Mouse (Mus musculus): ENCODE measurements at regions not wholly inside any gene's neighbourhood (a gene's known extent, or its start where the extent isn't known, plus 50 kb on each side); places are given as distances from the start of the nearest gene placed in this dataset.
A peak's percentile ranks its signal among the peaks of the same experiment; 100 is the strongest.

GRCm38 (mm10) chr1:10898806-10899205 lies 515.1 kb upstream of the A830018L16Rik start:
- ATAC-seq = no peak
- Histone ChIP-seq H3K4me1 (ENCODE audit: insufficient read depth, low read depth, low read length) (no peaks in the 10 kb centered on the region), H3K4me2 (replicated peaks; ENCODE audit: low read depth, low read length) (no peak overlapping the region), H3K4me3 (ENCODE audit: low read depth, low read length) (no peak overlapping the region), H3K9me3 (ENCODE audit: low read length) (no peaks in the 10 kb centered on the region), H3K27me3 (replicated peaks; ENCODE audit: insufficient read depth, low read length) (no peaks in the 10 kb centered on the region), H3K9ac (replicated peaks; ENCODE audit: low read depth) (no peak overlapping the region), H3K27ac (ENCODE audit: low read length) (no peak overlapping the region), H3K36me3 (ENCODE audit: insufficient read depth, low read length) (no peaks in the 10 kb centered on the region)
- TF ChIP-seq CTCF (IDR thresholded peaks at IDR 0.05) = no peak
- TF ChIP-seq EP300 (IDR thresholded peaks at IDR 0.05) = no peak
- 55% methylated on average over 2 of the region's 2 CpGs for WGBS
- DNase-seq (ENCODE audit: low spot score) = no peak

- ATAC-seq (no peak), DNase-seq (ENCODE audit: low spot score) (no peak)
- TF ChIP-seq CTCF (IDR thresholded peaks at IDR 0.05) (no peak), EP300 (IDR thresholded peaks at IDR 0.05) (no peak)
- no peak overlapping the region for H3K27ac ChIP-seq (ENCODE audit: low read length)
- no peak overlapping the region for H3K4me3 ChIP-seq (ENCODE audit: low read depth, low read length)
- no peak overlapping the region for H3K4me2 ChIP-seq (replicated peaks; ENCODE audit: low read depth, low read length)
- no peaks in the 10 kb centered on the region for H3K27me3 ChIP-seq (replicated peaks; ENCODE audit: insufficient read depth, low read length)
- no peaks in the 10 kb centered on the region for H3K36me3 ChIP-seq (ENCODE audit: insufficient read depth, low read length)
- H3K9me3 ChIP-seq (ENCODE audit: low read length) = no peaks in the 10 kb centered on the region
- WGBS = 11% methylated on average over 1 of the region's 1 CpGs
- no peak overlapping the region for H3K9ac ChIP-seq (replicated peaks; ENCODE audit: low read depth)
- no peaks in the 10 kb centered on the region for H3K4me1 ChIP-seq (ENCODE audit: insufficient read depth, low read depth, low read length)
Measured at GRCm38 (mm10) chr1:10902721-10903120, 511.2 kb upstream of the A830018L16Rik start.

- H3K4me2 ChIP-seq (replicated peaks; ENCODE audit: low read depth, low read length) = no peak overlapping the region
- H3K9me3 ChIP-seq (ENCODE audit: low read length) = no peaks in the 10 kb centered on the region
- ATAC-seq (no peak), DNase-seq (ENCODE audit: low spot score) (no peak)
- H3K27ac ChIP-seq (ENCODE audit: low read length) = no peak overlapping the region
- whole genome bisulfite sequencing = 94% methylated on average over 3 of the region's 3 CpGs
- H3K36me3 ChIP-seq (ENCODE audit: insufficient read depth, low read length) = no peaks in the 10 kb centered on the region
- no peak overlapping the region for H3K9ac ChIP-seq (replicated peaks; ENCODE audit: low read depth)
- TF ChIP-seq EP300 (IDR thresholded peaks at IDR 0.05) (no peak), CTCF (IDR thresholded peaks at IDR 0.05) (no peak)
- no peaks in the 10 kb centered on the region for H3K4me1 ChIP-seq (ENCODE audit: insufficient read depth, low read depth, low read length)
- no peaks in the 10 kb centered on the region for H3K27me3 ChIP-seq (replicated peaks; ENCODE audit: insufficient read depth, low read length)
- H3K4me3 ChIP-seq (ENCODE audit: low read depth, low read length) = no peak overlapping the region
Measured at GRCm38 (mm10) chr1:10919958-10920357, 493.9 kb upstream of the A830018L16Rik start.

GRCm38 (mm10) chr1:10932378-10933077 lies 481.4 kb upstream of the A830018L16Rik start:
- DNase-seq (ENCODE audit: low spot score) = peak; percentile 42
- peak; percentile 70; the same call in 1 of the 2 replicates for ATAC-seq

GRCm38 (mm10) chr1:10933206-10933605 lies 480.7 kb upstream of the A830018L16Rik start:
- no peaks in the 10 kb centered on the region for H3K9me3 ChIP-seq (ENCODE audit: low read length)
- 0 out of 2 replicates have a peak overlapping the region, but pooled peaks have one; percentile 48 for H3K27ac ChIP-seq (ENCODE audit: low read length)
- ATAC-seq (peak; percentile 89), DNase-seq (ENCODE audit: low spot score) (peak; percentile 54)
- H3K9ac ChIP-seq (replicated peaks; ENCODE audit: low read depth) = no peak overlapping the region
- no peaks in the 10 kb centered on the region for H3K36me3 ChIP-seq (ENCODE audit: insufficient read depth, low read length)
- H3K27me3 ChIP-seq (replicated peaks; ENCODE audit: insufficient read depth, low read length) = no peaks in the 10 kb centered on the region
- H3K4me3 ChIP-seq (ENCODE audit: low read depth, low read length) = no peak overlapping the region
- no peaks in the 10 kb centered on the region for H3K4me1 ChIP-seq (ENCODE audit: insufficient read depth, low read depth, low read length)
- no peak overlapping the region for H3K4me2 ChIP-seq (replicated peaks; ENCODE audit: low read depth, low read length)
- TF ChIP-seq CTCF (IDR thresholded peaks at IDR 0.05) (no peak), EP300 (IDR thresholded peaks at IDR 0.05) (peak; percentile 47; the same call in 1 of the 2 replicates)

More at GRCm38 (mm10) chr1:10932378-10933077, 481.4 kb upstream of the A830018L16Rik start:
- no peaks in the 10 kb centered on the region for H3K27me3 ChIP-seq (replicated peaks; ENCODE audit: insufficient read depth, low read length)
- no peaks in the 10 kb centered on the region for H3K36me3 ChIP-seq (ENCODE audit: insufficient read depth, low read length)
- no peaks in the 10 kb centered on the region for H3K4me1 ChIP-seq (ENCODE audit: insufficient read depth, low read depth, low read length)
- no peak overlapping the region for H3K9ac ChIP-seq (replicated peaks; ENCODE audit: low read depth)
- no peak overlapping the region for H3K4me2 ChIP-seq (replicated peaks; ENCODE audit: low read depth, low read length)
- no peaks in the 10 kb centered on the region for H3K9me3 ChIP-seq (ENCODE audit: low read length)
- TF ChIP-seq EP300 (IDR thresholded peaks at IDR 0.05) (peak; percentile 70), CTCF (IDR thresholded peaks at IDR 0.05) (no peak)
- peak overlapping the region; percentile 48; the same call in 1 of the 2 replicates for H3K27ac ChIP-seq (ENCODE audit: low read length)
- 37% methylated on average over 5 of the region's 5 CpGs for WGBS
- H3K4me3 ChIP-seq (ENCODE audit: low read depth, low read length) = no peak overlapping the region

- Histone ChIP-seq H3K9ac (replicated peaks; ENCODE audit: low read depth) (no peak overlapping the region), H3K4me2 (replicated peaks; ENCODE audit: low read depth, low read length) (no peak overlapping the region), H3K9me3 (ENCODE audit: low read length) (no peaks in the 10 kb centered on the region), H3K27ac (ENCODE audit: low read length) (no peak overlapping the region), H3K27me3 (replicated peaks; ENCODE audit: insufficient read depth, low read length) (no peaks in the 10 kb centered on the region), H3K36me3 (ENCODE audit: insufficient read depth, low read length) (no peaks in the 10 kb centered on the region), H3K4me1 (ENCODE audit: insufficient read depth, low read depth, low read length) (no peaks in the 10 kb centered on the region), H3K4me3 (ENCODE audit: low read depth, low read length) (no peak overlapping the region)
- no peak for DNase-seq (ENCODE audit: low spot score)
- ATAC-seq = no peak
- TF ChIP-seq CTCF (IDR thresholded peaks at IDR 0.05) (no peak), EP300 (IDR thresholded peaks at IDR 0.05) (no peak)
- WGBS = 81% methylated on average over 3 of the region's 3 CpGs
Measured at GRCm38 (mm10) chr1:10938436-10938835, 475.5 kb upstream of the A830018L16Rik start.

Data from lung, postnatal 0 days (tissue).